Mouse (Mus musculus) liver, adult 2 months (tissue): ENCODE data around the gene Col6a6. TPM values are rescaled to one million over a fixed set of nuclear protein-coding genes. Genes with fewer than 3 reads are reported as not detected.

Experiments used
- DNase-seq: peaks from one replicate; pipeline ENCODE4 v3.0.0-alpha.2; 2011; ENCODE audit warnings: low read depth, low spot score; ENCODE audit errors: extremely low read depth
- H3K27ac ChIP-seq: fragments of 200-500 bp; replicated peaks from 2 replicates; pipeline ENCODE4 v1.5.1; 2012; ENCODE audit warnings: low read depth, mild to moderate bottlenecking, control low read depth, inconsistent platforms, low read length; ENCODE audit not compliant: insufficient read depth
- H3K27me3 ChIP-seq: fragments of 200-500 bp; 2 replicates; pipeline ENCODE4 v1.6.1; 2012; ENCODE audit warnings: mild to moderate bottlenecking, moderate library complexity, low read length, inconsistent platforms; ENCODE audit not compliant: control insufficient read depth, insufficient read depth
- H3K36me3 ChIP-seq: fragments of 200-500 bp; 2 replicates; pipeline ENCODE4 v1.6.1; 2012; ENCODE audit warnings: low read length, inconsistent platforms; ENCODE audit not compliant: control insufficient read depth, insufficient read depth
- H3K4me1 ChIP-seq: fragments of 200-500 bp; 2 replicates; pipeline ENCODE4 v1.6.1; 2011; ENCODE audit warnings: low read length; ENCODE audit not compliant: control insufficient read depth, insufficient read depth
- H3K4me3 ChIP-seq: fragments of 200-500 bp; 2 replicates; pipeline ENCODE4 v1.5.1; 2011; ENCODE audit warnings: low read depth, mild to moderate bottlenecking, control low read depth, low read length, moderate library complexity; ENCODE audit not compliant: insufficient read depth
- H3K79me2 ChIP-seq: fragments of 200-500 bp; 2 replicates; pipeline ENCODE4 v1.6.1; 2012; ENCODE audit warnings: inconsistent platforms, mild to moderate bottlenecking, low read length, moderate library complexity; ENCODE audit not compliant: control insufficient read depth, insufficient read depth
- H3K9ac ChIP-seq: fragments of 200-500 bp; 2 replicates; pipeline ENCODE4 v1.6.1; 2012; ENCODE audit warnings: low read depth, mild to moderate bottlenecking, control low read depth, inconsistent platforms, low read length
- CTCF ChIP-seq: fragments of 200-500 bp; IDR thresholded peaks from 2 replicates; pipeline ENCODE4 v1.5.1; 2011; ENCODE audit warnings: low read depth, low read length, control low read depth
- POLR2A ChIP-seq: fragments of 200-500 bp; IDR thresholded peaks from 2 replicates; pipeline ENCODE4 v1.6.1; 2011; ENCODE audit warnings: low read length, control low read depth; ENCODE audit not compliant: insufficient read depth; ENCODE audit errors: extremely low read depth
- WGBS: fragments of 180-500 bp; shearing (Covaris S2); methylation state at CpG from one replicate; pipeline ENCODE4 v1.1.7; 2018; 5-methylcytosine and 5-hydroxymethylcytosine counted together
- polyA plus RNA-seq: library from polyadenylated mRNA; depleted of rRNA; stranded (reverse); fragments of >200 nt; gene quantifications from 2 replicates; pipeline ENCODE4 v1.2.3, GENCODE M21; 2012; rRNA removed
- total RNA-seq: library from RNA; depleted of rRNA; stranded (reverse); fragments of >200 nt; gene quantifications from 2 replicates; pipeline ENCODE4 v1.2.3, GENCODE M21; 2014; rRNA removed

Col6a6 gene
- total RNA-seq: 0.09 and 0.13 TPM in 2 replicates
- 0.04 and 0.06 TPM in 2 replicates for polyA plus RNA-seq

DNA sequence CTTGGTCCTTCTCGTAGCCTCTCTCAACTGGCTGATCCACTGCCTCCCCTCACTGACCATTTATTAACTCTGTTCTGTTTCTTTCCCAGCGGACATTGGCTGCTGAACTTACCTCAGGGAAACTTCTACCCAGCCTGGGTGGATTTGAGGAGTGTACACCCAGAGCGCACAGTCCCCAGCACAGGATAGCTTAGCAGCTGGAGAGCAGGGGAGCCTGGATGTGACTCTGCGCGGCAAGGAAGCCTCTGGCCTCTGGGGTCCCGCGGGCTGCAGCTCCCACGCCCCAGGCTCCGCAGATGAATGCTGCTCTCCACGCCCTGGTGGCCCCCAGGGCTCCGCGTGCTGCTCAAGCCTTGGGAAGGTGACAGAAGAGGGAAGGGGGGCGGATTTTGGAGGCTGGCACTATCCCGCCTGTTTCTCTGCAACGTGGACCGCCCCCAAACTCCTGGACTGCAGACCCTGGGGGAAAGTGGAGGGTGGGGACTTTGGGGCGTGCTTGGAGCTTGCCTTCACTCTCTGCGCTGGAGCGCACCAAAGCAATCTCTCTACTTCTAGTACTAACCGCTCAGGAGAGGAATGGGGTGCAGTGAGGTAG is at the start of gene Col6a6:
Gene Col6a6 (minus strand): TSS at position 370 of the 595 bp plus-strand sequence.
- 28% methylated on average over 20 of the region's 20 CpGs for WGBS
- H3K79me2 ChIP-seq: no peaks in the 10 kb centered on the region
- no peaks in the 10 kb centered on the region for H3K4me1 ChIP-seq
- no peaks in the 10 kb centered on the region for H3K36me3 ChIP-seq
- H3K27me3 ChIP-seq: no peaks in the 10 kb centered on the region; the same call in 1 of the 2 replicates
- no peak for DNase-seq
- H3K27ac ChIP-seq: no peak within 1 kb of the TSS
- H3K9ac ChIP-seq: no peak within 1 kb of the TSS
- TF ChIP-seq CTCF (no peak), POLR2A (no peak)
- H3K4me3 ChIP-seq: no peak within 1 kb of the TSS

DNA sequence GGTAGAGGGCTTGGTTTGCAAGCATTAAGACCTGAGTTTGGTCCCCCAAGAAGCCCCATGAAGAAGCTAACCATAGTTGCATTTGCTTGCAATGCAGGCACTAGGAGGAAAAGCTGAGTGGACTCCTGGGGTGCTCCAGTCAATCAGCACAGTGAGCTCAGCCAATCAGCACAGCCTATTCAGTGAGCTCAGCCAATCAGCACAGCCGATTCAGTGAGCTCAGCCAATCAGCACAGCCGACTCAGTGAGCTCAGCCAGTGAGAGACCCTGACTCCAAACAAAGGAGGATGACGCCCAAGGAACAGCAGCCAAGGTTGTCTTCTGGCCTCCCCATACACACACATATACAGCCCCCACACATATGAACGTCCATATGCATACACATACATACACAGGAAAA is 48.2 kb upstream of the Col6a6 start:
- TF ChIP-seq POLR2A (no peak), CTCF (no peak)
- Histone ChIP-seq H3K36me3 (no peaks in the 10 kb centered on the region), H3K27me3 (no peaks in the 10 kb centered on the region), H3K9ac (no peak overlapping the region), H3K4me3 (no peak overlapping the region), H3K4me1 (peaks cover 2% of the 10 kb centered on the region; the same call in 1 of the 2 replicates), H3K27ac (no peak overlapping the region), H3K79me2 (no peaks in the 10 kb centered on the region)
- no peak for DNase-seq
- 97% methylated on average over 4 of the region's 4 CpGs for WGBS

DNA sequence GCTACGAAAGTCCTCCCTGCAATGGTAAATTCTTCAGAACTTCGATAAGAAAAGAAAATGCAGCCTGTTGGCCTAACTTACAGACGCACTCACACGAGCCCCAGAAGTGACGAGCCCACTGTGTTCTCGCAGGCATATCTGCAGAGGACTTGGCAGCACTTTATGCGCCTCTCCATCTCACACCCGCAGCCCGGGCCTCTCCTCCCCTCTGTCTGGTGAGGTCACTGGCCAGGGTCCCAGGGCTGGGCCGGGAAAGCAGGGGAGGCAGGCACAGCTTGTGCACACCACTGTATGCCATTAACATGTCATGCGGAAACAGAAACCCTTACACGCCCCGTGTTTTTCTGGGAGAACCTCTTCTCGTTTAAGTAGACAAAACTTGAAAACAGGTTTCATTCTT is 43.7 kb upstream of the Col6a6 start:
- 79% methylated on average over 14 of the region's 14 CpGs for WGBS
- no peaks in the 10 kb centered on the region for H3K36me3 ChIP-seq
- H3K79me2 ChIP-seq: no peaks in the 10 kb centered on the region
- DNase-seq: no peak
- no peaks in the 10 kb centered on the region for H3K27me3 ChIP-seq
- H3K4me1 ChIP-seq: no peaks in the 10 kb centered on the region
- no peak for TF ChIP-seq POLR2A
- no peak for TF ChIP-seq CTCF
- no peak overlapping the region for H3K27ac ChIP-seq
- no peak overlapping the region for H3K9ac ChIP-seq
- H3K4me3 ChIP-seq: no peak overlapping the region

DNA sequence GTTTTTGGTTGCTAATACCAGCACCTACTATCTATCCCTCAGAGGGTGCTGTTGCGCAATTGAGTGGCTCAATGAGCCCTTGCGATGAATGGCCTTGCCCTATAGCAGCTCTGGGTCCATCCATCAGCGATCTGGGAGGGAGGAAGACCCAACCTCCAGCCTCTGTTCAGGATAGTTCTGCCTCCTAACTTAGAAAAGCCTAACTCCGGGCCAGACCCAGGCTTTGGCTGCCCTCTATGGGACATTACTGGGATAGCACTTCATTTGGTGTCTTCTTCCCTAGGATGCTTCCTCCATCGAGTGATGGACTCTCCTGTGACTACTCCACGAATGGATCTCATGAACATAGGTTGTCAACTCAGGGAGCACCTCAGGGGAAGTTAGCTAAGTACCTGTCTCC is 29.8 kb upstream of the Col6a6 start:
- TF ChIP-seq CTCF (peak; percentile 74), POLR2A (no peak)
- Histone ChIP-seq H3K4me1 (no peaks in the 10 kb centered on the region), H3K9ac (no peak overlapping the region), H3K27me3 (no peaks in the 10 kb centered on the region), H3K36me3 (no peaks in the 10 kb centered on the region), H3K4me3 (no peak overlapping the region), H3K27ac (no peak overlapping the region), H3K79me2 (no peaks in the 10 kb centered on the region)
- peak; percentile 28 for DNase-seq
- WGBS: 10% methylated on average over 6 of the region's 6 CpGs

DNA sequence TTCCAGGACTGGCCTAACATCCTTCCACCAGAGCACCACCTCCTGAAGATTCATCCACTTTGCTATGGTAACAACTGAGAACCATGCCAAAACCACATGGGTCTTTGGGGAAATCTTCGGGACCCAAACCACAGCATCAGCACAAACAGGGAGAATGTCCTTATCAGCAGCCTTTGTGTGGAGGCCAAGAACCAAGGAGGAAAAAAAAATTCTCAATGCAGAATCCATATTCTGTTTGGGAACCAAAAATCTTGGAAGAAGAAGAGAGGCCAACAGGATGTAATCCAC is 24.8 kb upstream of the Col6a6 start:
- DNase-seq: no peak
- no peak for TF ChIP-seq CTCF
- TF ChIP-seq POLR2A: no peak
- H3K27me3 ChIP-seq: no peaks in the 10 kb centered on the region
- no peaks in the 10 kb centered on the region for H3K4me1 ChIP-seq
- H3K36me3 ChIP-seq: no peaks in the 10 kb centered on the region
- H3K9ac ChIP-seq: no peak overlapping the region
- no peaks in the 10 kb centered on the region for H3K79me2 ChIP-seq
- WGBS: 69% methylated on average over 1 of the region's 1 CpGs
- no peak overlapping the region for H3K27ac ChIP-seq
- no peak overlapping the region for H3K4me3 ChIP-seq

DNA sequence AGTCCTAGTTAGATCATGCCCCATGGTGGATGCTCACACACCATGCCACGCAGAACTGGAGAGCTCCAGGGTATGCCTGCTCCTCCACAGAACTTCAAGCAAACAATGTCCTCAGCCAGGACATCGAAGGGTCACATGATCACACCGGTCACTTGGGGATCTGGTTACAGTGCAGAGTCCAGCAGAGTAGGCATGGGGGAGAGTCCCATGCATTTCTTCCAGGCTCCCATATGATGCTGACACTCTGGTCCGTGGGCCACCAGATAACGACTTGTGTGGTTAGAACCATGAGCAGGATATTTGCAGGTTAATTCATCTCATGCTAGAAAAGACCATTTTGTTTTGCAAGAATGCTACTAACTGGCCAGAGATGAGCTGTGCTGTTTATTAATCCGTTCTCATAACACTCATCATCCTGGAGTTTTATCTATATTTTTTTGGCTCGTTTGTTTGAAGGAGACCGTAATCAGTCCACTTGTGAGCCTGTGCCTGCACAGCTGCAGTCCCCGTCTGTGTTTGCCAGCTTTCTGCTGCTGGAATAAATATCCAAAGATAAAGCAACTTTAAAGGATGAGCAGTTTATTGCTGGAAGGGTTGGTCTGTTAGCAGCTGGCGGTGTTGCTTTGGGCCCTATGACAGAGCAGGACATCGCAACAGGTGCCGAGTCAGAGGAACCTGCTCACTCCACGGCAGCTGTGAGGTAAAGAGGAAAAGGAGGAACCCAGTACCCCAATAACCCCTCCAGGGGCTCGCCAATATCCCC is 24.2 kb upstream of the Col6a6 start:
- H3K9ac ChIP-seq: no peak overlapping the region
- no peak for DNase-seq
- H3K27ac ChIP-seq: no peak overlapping the region
- H3K4me3 ChIP-seq: no peak overlapping the region
- no peaks in the 10 kb centered on the region for H3K36me3 ChIP-seq
- H3K79me2 ChIP-seq: no peaks in the 10 kb centered on the region
- H3K4me1 ChIP-seq: no peaks in the 10 kb centered on the region
- no peak for TF ChIP-seq CTCF
- TF ChIP-seq POLR2A: no peak
- no peaks in the 10 kb centered on the region for H3K27me3 ChIP-seq
- 55% methylated on average over 14 of the region's 14 CpGs for WGBS
